19 mouse cellular contexts compared by ENCODE assay signal in genomic region chr10:54047885-54048284, GRCm38 (mm10). TPM values are rescaled to one million over a fixed set of nuclear protein-coding genes. Genes with fewer than 3 reads are reported as not detected.
DNase-seq lines count a peak whose midpoint lies in the region; ATAC-seq and TF ChIP-seq lines count a peak whose summit lies in the region.
"Had no signal": no experiment of that assay in that cellular context is flagged by ENCODE, and none has a peak within 500 bp of the region (broad histone marks: within the 10 kb centered on the region; RNA-seq: fewer than 3 reads in every experiment).

No protein-coding gene starts in this region.

- ATAC-seq in limb, embryonic 12.5 days (ENCODE audit: insufficient number of reproducible peaks, insufficient read depth, low FRiP score, low TSS enrichment, low read depth), result peak; percentile 42
- ATAC-seq: intestine, postnatal 0 days; liver, embryonic 12.5 days; Patski had no signal

- TF ChIP-seq RAD21 in CH12.LX (IDR thresholded peaks at IDR 0.05; ENCODE audit: low read depth, low read length), result no peak

- H3K79me2 ChIP-seq in CH12.LX (replicated peaks; ENCODE audit: control insufficient read depth, extremely low read depth, insufficient read depth, poor library complexity, severe bottlenecking), result peaks cover 69% of the 10 kb centered on the region

- DNase-seq in limb, embryonic 10.5 days (ENCODE audit: low spot score), result no peak
- DNase-seq in CH12.LX (ENCODE audit: extremely low read depth) (peak; percentile 69), MN1 (ENCODE audit: low spot score) (no peak)
- DNase-seq in forelimb bud, embryonic 11.5 days (ENCODE audit: low read depth, low spot score), result peak; percentile 14
- DNase-seq in thymus, postnatal 10 days (ENCODE audit: low spot score in 2 of 2), result peak; percentile 27 to 38
- DNase-seq in layer of hippocampus, adult 9-10 months (ENCODE audit: low spot score), result no peak
- no peak for DNase-seq in ovary, postnatal 10 days (ENCODE audit: low spot score)
- DNase-seq: adrenal gland, postnatal 10 days; cerebellum, postnatal 10 days; midbrain, embryonic 14.5 days had no signal

- H3K4me3 ChIP-seq in limb, embryonic 12.5 days (replicated peaks), result no peak overlapping the region
- no peak overlapping the region for H3K4me3 ChIP-seq in limb, embryonic 10.5 days
- peak overlapping the region in 1 of 3 experiments; percentile 4 for H3K4me3 ChIP-seq in CH12.LX (replicated peaks in 1 of 3; ENCODE audit: low read depth in 2 of 3, low read length in 2 of 3, poor library complexity in 1 of 3)
- H3K4me3 ChIP-seq: embryonic facial prominence, embryonic 15.5 days; kidney, embryonic 15.5 days; liver, embryonic 12.5 days; neural tube, embryonic 15.5 days had no signal

- WGBS in limb, embryonic 12.5 days, result 65% methylated on average over 4 of the region's 4 CpGs
- WGBS in limb, embryonic 10.5 days, result 87% methylated on average over 4 of the region's 4 CpGs

- no peaks in the 10 kb centered on the region for H3K36me3 ChIP-seq in limb, embryonic 12.5 days
- H3K36me3 ChIP-seq in limb, embryonic 10.5 days, result no peaks in the 10 kb centered on the region
- H3K36me3 ChIP-seq in CH12.LX (replicated peaks in 1 of 2; ENCODE audit: control insufficient read depth in 1 of 2, insufficient read depth in 1 of 2, low read length in 1 of 2), result peaks cover 41 to 78% of the 10 kb centered on the region in 2 experiments
- H3K36me3 ChIP-seq: embryonic facial prominence, embryonic 15.5 days; kidney, embryonic 15.5 days; neural tube, embryonic 15.5 days had no signal

- no peak overlapping the region for H3K9ac ChIP-seq in limb, embryonic 12.5 days (replicated peaks)
- peak overlapping the region; percentile 23; the same call in 1 of the 2 replicates for H3K9ac ChIP-seq in CH12.LX (ENCODE audit: insufficient read depth, low read depth)
- H3K9ac ChIP-seq: embryonic facial prominence, embryonic 15.5 days; hindbrain, embryonic 14.5 days; kidney, embryonic 15.5 days; liver, embryonic 12.5 days; neural tube, embryonic 15.5 days had no signal

- in situ Hi-C loops in CH12.LX (cut with MboI; ENCODE audit: low pct_ligation_motif_present, low pct_unique_long_range_greater_than_20kb, low sequenced_read_pairs), result no loop called here

- TF ChIP-seq CTCF in CH12.LX (conservative IDR thresholded peaks at IDR 0.05 in 1 of 2, IDR thresholded peaks at IDR 0.05 in 1 of 2; ENCODE audit: low read depth in 2 of 2, low read length in 2 of 2), result no peak

- peaks cover 5% of the 10 kb centered on the region; the same call in 1 of the 2 replicates for H3K4me1 ChIP-seq in limb, embryonic 12.5 days (replicated peaks)
- peaks cover 4% of the 10 kb centered on the region; the same call in 1 of the 2 replicates for H3K4me1 ChIP-seq in limb, embryonic 10.5 days
- peaks cover 30 to 74% of the 10 kb centered on the region in 2 experiments for H3K4me1 ChIP-seq in CH12.LX (ENCODE audit: control insufficient read depth in 1 of 2, insufficient read depth in 2 of 2)
- H3K4me1 ChIP-seq: neural tube, embryonic 15.5 days had no signal

- no peak overlapping the region for H3K27ac ChIP-seq in limb, embryonic 12.5 days
- H3K27ac ChIP-seq in limb, embryonic 10.5 days, result no peak overlapping the region
- H3K27ac ChIP-seq in CH12.LX (ENCODE audit: insufficient read depth, low read depth), result peak overlapping the region; percentile 75
- H3K27ac ChIP-seq: embryonic facial prominence, embryonic 15.5 days; hindbrain, embryonic 14.5 days; kidney, embryonic 15.5 days; liver, embryonic 12.5 days; neural tube, embryonic 15.5 days had no signal

- dilution Hi-C loops in CH12.LX (cut with MboI; ENCODE audit: extremely low pct_ligation_motif_present, extremely low pct_unique_long_range_greater_than_20kb, low sequenced_read_pairs), result no loop called here

- no peaks in the 10 kb centered on the region for H3K9me3 ChIP-seq in limb, embryonic 12.5 days
- no peaks in the 10 kb centered on the region for H3K9me3 ChIP-seq in limb, embryonic 10.5 days (replicated peaks)
- no peaks in the 10 kb centered on the region for H3K9me3 ChIP-seq in CH12.LX (replicated peaks; ENCODE audit: low read length)
- H3K9me3 ChIP-seq: embryonic facial prominence, embryonic 15.5 days; kidney, embryonic 15.5 days; liver, embryonic 12.5 days; neural tube, embryonic 15.5 days had no signal

- no peak overlapping the region for H3K4me2 ChIP-seq in limb, embryonic 12.5 days
- H3K4me2 ChIP-seq in CH12.LX (ENCODE audit: insufficient read depth, low read depth, poor library complexity, severe bottlenecking), result peak overlapping the region; percentile 61
- H3K4me2 ChIP-seq: embryonic facial prominence, embryonic 15.5 days; heart, embryonic 11.5 days; hindbrain, embryonic 14.5 days; kidney, embryonic 15.5 days; liver, embryonic 12.5 days; neural tube, embryonic 15.5 days had no signal

- TF ChIP-seq POLR2A in CH12.LX (IDR thresholded peaks at IDR 0.05; ENCODE audit: low read depth, low read length), result no peak

- peak; percentile 57 for TF ChIP-seq EP300 in CH12.LX (IDR thresholded peaks at IDR 0.05; ENCODE audit: low read length)

- H3K27me3 ChIP-seq in limb, embryonic 12.5 days, result no peaks in the 10 kb centered on the region
- no peaks in the 10 kb centered on the region for H3K27me3 ChIP-seq in limb, embryonic 10.5 days (ENCODE audit: low read depth, poor library complexity, severe bottlenecking)
- no peaks in the 10 kb centered on the region for H3K27me3 ChIP-seq in CH12.LX (replicated peaks)
- H3K27me3 ChIP-seq: embryonic facial prominence, embryonic 15.5 days; kidney, embryonic 15.5 days; liver, embryonic 12.5 days; neural tube, embryonic 15.5 days; Patski had no signal

TF ChIP-seq in CH12.LX, 34 proteins besides CTCF, POLR2A, EP300 and RAD21:
- TF ChIP-seq UBTF (IDR thresholded peaks at IDR 0.05; ENCODE audit: low read depth, low read length) (no peak), HCFC1 (IDR thresholded peaks at IDR 0.05; ENCODE audit: low read depth, low read length) (no peak), BHLHE40 (IDR thresholded peaks at IDR 0.05; ENCODE audit: low read depth, low read length) (0 out of 2 replicates have a peak, but pooled peaks have one; percentile 1), IRF4 (IDR thresholded peaks at IDR 0.05; ENCODE audit: low read depth, low read length) (no peak), CHD2 (IDR thresholded peaks at IDR 0.05; ENCODE audit: low read length) (no peak), MXI1 (IDR thresholded peaks at IDR 0.05; ENCODE audit: low read depth, low read length) (no peak), PAX5 (IDR thresholded peaks at IDR 0.05; ENCODE audit: low read length) (no peak), E2F4 (IDR thresholded peaks at IDR 0.05; ENCODE audit: insufficient replicate concordance, low read depth, low read length) (no peak), ZKSCAN1 (IDR thresholded peaks at IDR 0.05; ENCODE audit: borderline replicate concordance, low read depth, low read length) (no peak), ZC3H11A (IDR thresholded peaks at IDR 0.05; ENCODE audit: low read depth, low read length) (no peak), USF1 (IDR thresholded peaks at IDR 0.05; ENCODE audit: low read depth, low read length) (no peak), TCF12 (IDR thresholded peaks at IDR 0.05; ENCODE audit: low read depth, low read length) (peak; percentile 68; the same call in 1 of the 2 replicates), MAFK (IDR thresholded peaks at IDR 0.05; ENCODE audit: insufficient replicate concordance, low read length) (no peak), SIN3A (IDR thresholded peaks at IDR 0.05; ENCODE audit: low read length) (no peak; the same call in 1 of the 2 replicates), NELFE (IDR thresholded peaks at IDR 0.05; ENCODE audit: low read depth, low read length) (no peak), MYC (IDR thresholded peaks at IDR 0.05; ENCODE audit: low read depth, low read length) (no peak), ZMIZ1 (IDR thresholded peaks at IDR 0.05; ENCODE audit: low read depth, low read length) (no peak), ETS1 (conservative IDR thresholded peaks at IDR 0.05; ENCODE audit: low read depth, low read length) (peak; percentile 43)
TF ChIP-seq in CH12.LX: peak in this region for 3.

RNA-seq across cellular contexts. Expression of gene Man1a, which starts 28.5 kb away (rescaled TPM):
- polyA plus RNA-seq in limb, embryonic 12.5 days (2016; fragmentation: Nextera tagmentation; extraction: Ambion mirVana), result 5.8 and 6.0 TPM in 2 replicates
- 2.7 and 3.5 TPM in 2 replicates for polyA plus RNA-seq in limb, embryonic 10.5 days (2016; fragmentation: Nextera tagmentation; extraction: Ambion mirVana)
- total RNA-seq in CH12.LX (2012; rRNA removed) (187 and 191 TPM in 2 replicates), CH12.LX (2014; rRNA removed) (211 and 215 TPM in 2 replicates)
- 104 and 112 TPM in 2 replicates for polyA plus RNA-seq in CH12.LX (2012; ENCODE audit: insufficient read length, low read depth)

Comparison
In these comparisons a context has a peak if more than half of its experiments do, and no peak if none do; other contexts are left out.
1. DNase-seq: peak in CH12.LX (single experiment), forelimb bud, embryonic 11.5 days (single experiment) and thymus, postnatal 10 days (2 of 2); none in limb, embryonic 10.5 days (single experiment), MN1 (single experiment), layer of hippocampus, adult 9-10 months (single experiment) and ovary, postnatal 10 days (single experiment).
2. RNA of gene Man1a, which starts 28.5 kb away (polyA plus RNA-seq): 104 to 112 TPM in CH12.LX; 5.8 to 6.0 TPM in limb, embryonic 12.5 days and 2.7 to 3.5 TPM in limb, embryonic 10.5 days; every median in the first group is over 10 times any median in the second.